ENCODE assay signal across 8 mouse cellular contexts in genomic region chr10:93274277-93274696, GRCm38 (mm10). TPM values are rescaled to one million over a fixed set of nuclear protein-coding genes. Genes with fewer than 3 reads are reported as not detected.
A peak's percentile ranks its signal among the peaks of the same experiment; 100 is the strongest.
DNase-seq lines count a peak whose midpoint lies in the region; ATAC-seq and TF ChIP-seq lines count a peak whose summit lies in the region.

No protein-coding gene starts in this region.

- no peaks in the 10 kb centered on the region for H3K9me3 ChIP-seq in heart, embryonic 15.5 days (replicated peaks)
- H3K9me3 ChIP-seq in CH12.LX (replicated peaks; ENCODE audit: low read length): no peaks in the 10 kb centered on the region
- no peaks in the 10 kb centered on the region for H3K9me3 ChIP-seq in hindbrain, embryonic 16.5 days (ENCODE audit: control insufficient read depth, low read length)

- intact Hi-C loops in heart, postnatal 25 days (cut with DNase I): loop anchor here (5.0 kb wide), 1 partner anchor 112 kb away; the partner anchor contains the start of gene Cdk17

- H3K4me2 ChIP-seq in heart, embryonic 15.5 days: no peak overlapping the region
- H3K4me2 ChIP-seq in CH12.LX (ENCODE audit: insufficient read depth, low read depth, poor library complexity, severe bottlenecking): peak overlapping the region; percentile 77
- no peak overlapping the region for H3K4me2 ChIP-seq in hindbrain, embryonic 16.5 days (ENCODE audit: low read length)

- 0 out of 2 replicates have a peak, but pooled peaks have one; percentile 45 for TF ChIP-seq EP300 in CH12.LX (IDR thresholded peaks at IDR 0.05; ENCODE audit: low read length)

- TF ChIP-seq RAD21 in CH12.LX (IDR thresholded peaks at IDR 0.05; ENCODE audit: low read depth, low read length): no peak

- no peaks in the 10 kb centered on the region for H3K36me3 ChIP-seq in heart, embryonic 15.5 days
- peaks cover 28 to 56% of the 10 kb centered on the region in 2 experiments for H3K36me3 ChIP-seq in CH12.LX (replicated peaks in 1 of 2; ENCODE audit: control insufficient read depth in 1 of 2, insufficient read depth in 1 of 2, low read length in 1 of 2)
- no peaks in the 10 kb centered on the region for H3K36me3 ChIP-seq in hindbrain, embryonic 16.5 days (ENCODE audit: control insufficient read depth, insufficient read depth, low read length)

- in situ Hi-C loops in CH12.LX (cut with MboI; ENCODE audit: low pct_ligation_motif_present, low pct_unique_long_range_greater_than_20kb, low sequenced_read_pairs): no loop called here

- no peak for ATAC-seq in heart, embryonic 15.5 days (replicated peaks; ENCODE audit: insufficient number of reproducible peaks, insufficient read depth, low FRiP score, low read depth)
- no peak for ATAC-seq in hindbrain, embryonic 16.5 days

- H3K27me3 ChIP-seq in heart, embryonic 15.5 days: no peaks in the 10 kb centered on the region
- no peaks in the 10 kb centered on the region for H3K27me3 ChIP-seq in CH12.LX (replicated peaks)
- H3K27me3 ChIP-seq in hindbrain, embryonic 16.5 days (replicated peaks; ENCODE audit: control insufficient read depth, insufficient read depth, low read length): no peaks in the 10 kb centered on the region

- no peak for TF ChIP-seq POLR2A in CH12.LX (IDR thresholded peaks at IDR 0.05; ENCODE audit: low read depth, low read length)

- peaks cover 61% of the 10 kb centered on the region for H3K4me1 ChIP-seq in heart, embryonic 15.5 days (replicated peaks)
- peaks cover 39 to 84% of the 10 kb centered on the region in 2 experiments for H3K4me1 ChIP-seq in CH12.LX (ENCODE audit: control insufficient read depth in 1 of 2, insufficient read depth in 2 of 2)
- peaks cover 30% of the 10 kb centered on the region for H3K4me1 ChIP-seq in hindbrain, embryonic 16.5 days (ENCODE audit: control insufficient read depth, insufficient read depth, low read depth, low read length)

- peak overlapping the region; percentile 73 for H3K27ac ChIP-seq in heart, embryonic 15.5 days
- H3K27ac ChIP-seq in CH12.LX (ENCODE audit: insufficient read depth, low read depth): peak overlapping the region; percentile 97
- no peak overlapping the region for H3K27ac ChIP-seq in hindbrain, embryonic 16.5 days (ENCODE audit: low read depth, low read length)

- H3K4me3 ChIP-seq in heart, embryonic 15.5 days: no peak overlapping the region
- no peak overlapping the region for H3K4me3 ChIP-seq in CH12.LX (replicated peaks in 1 of 3; ENCODE audit: low read depth in 2 of 3, low read length in 2 of 3, poor library complexity in 1 of 3)
- H3K4me3 ChIP-seq in hindbrain, embryonic 16.5 days (ENCODE audit: low read length): no peak overlapping the region

- dilution Hi-C loops in CH12.LX (cut with MboI; ENCODE audit: extremely low pct_ligation_motif_present, extremely low pct_unique_long_range_greater_than_20kb, low sequenced_read_pairs): no loop called here

- DNase-seq in heart, postnatal 25 days (ENCODE audit: low spot score): no peak
- DNase-seq in 416B (ENCODE audit: low read depth) (peak; percentile 61), CH12.LX (ENCODE audit: extremely low read depth) (peak; percentile 70)
- DNase-seq in urinary bladder, adult 2 months (ENCODE audit: low spot score): no peak
- DNase-seq in layer of hippocampus, adult 18-20 months (ENCODE audit: low spot score in 2 of 2): no peak
- DNase-seq in urinary bladder, postnatal 36 days (ENCODE audit: low spot score in 2 of 2): no peak

- H3K9ac ChIP-seq in heart, embryonic 15.5 days: no peak overlapping the region
- no peak overlapping the region for H3K9ac ChIP-seq in CH12.LX (ENCODE audit: insufficient read depth, low read depth)
- peak overlapping the region; percentile 16; the same call in 1 of the 2 replicates for H3K9ac ChIP-seq in hindbrain, embryonic 16.5 days (ENCODE audit: low read depth, low read length)

- H3K79me2 ChIP-seq in CH12.LX (replicated peaks; ENCODE audit: control insufficient read depth, extremely low read depth, insufficient read depth, poor library complexity, severe bottlenecking): peaks cover 7% of the 10 kb centered on the region

- WGBS in heart, embryonic 15.5 days: 47% methylated on average over 2 of the region's 2 CpGs
- 64% methylated on average over 2 of the region's 2 CpGs for WGBS in hindbrain, embryonic 16.5 days

- no peak for TF ChIP-seq CTCF in CH12.LX (conservative IDR thresholded peaks at IDR 0.05 in 1 of 2, IDR thresholded peaks at IDR 0.05 in 1 of 2; ENCODE audit: low read depth in 2 of 2, low read length in 2 of 2)

TF ChIP-seq in CH12.LX, 34 proteins besides CTCF, POLR2A, EP300 and RAD21:
- TF ChIP-seq ZKSCAN1 (IDR thresholded peaks at IDR 0.05; ENCODE audit: borderline replicate concordance, low read depth, low read length) (no peak), CHD2 (IDR thresholded peaks at IDR 0.05; ENCODE audit: low read length) (no peak; the same call in 1 of the 2 replicates), ZMIZ1 (IDR thresholded peaks at IDR 0.05; ENCODE audit: low read depth, low read length) (no peak), POLR2AphosphoS2 (IDR thresholded peaks at IDR 0.05; ENCODE audit: low read depth, low read length) (no peak), ELF1 (IDR thresholded peaks at IDR 0.05; ENCODE audit: low read depth, low read length) (0 out of 2 replicates have a peak, but pooled peaks have one; percentile 10), UBTF (IDR thresholded peaks at IDR 0.05; ENCODE audit: low read depth, low read length) (0 out of 2 replicates have a peak, but pooled peaks have one; percentile 17), SIN3A (IDR thresholded peaks at IDR 0.05; ENCODE audit: low read length) (no peak), ZC3H11A (IDR thresholded peaks at IDR 0.05; ENCODE audit: low read depth, low read length) (no peak), CHD1 (IDR thresholded peaks at IDR 0.05; ENCODE audit: low read depth, low read length) (no peak), TBP (conservative IDR thresholded peaks at IDR 0.05; ENCODE audit: low read depth, low read length) (0 out of 2 replicates have a peak, but pooled peaks have one; percentile 27), ZNF384 (IDR thresholded peaks at IDR 0.05; ENCODE audit: low read depth, low read length) (peak; percentile 92), TCF12 (IDR thresholded peaks at IDR 0.05; ENCODE audit: low read depth, low read length) (peak; percentile 52; the same call in 1 of the 2 replicates), MEF2A (IDR thresholded peaks at IDR 0.05; ENCODE audit: borderline replicate concordance, low read depth, low read length) (0 out of 2 replicates have a peak, but pooled peaks have one; percentile 29), E2F4 (IDR thresholded peaks at IDR 0.05; ENCODE audit: insufficient replicate concordance, low read depth, low read length) (no peak), USF2 (conservative IDR thresholded peaks at IDR 0.05; ENCODE audit: low read depth, low read length) (no peak), BHLHE40 (IDR thresholded peaks at IDR 0.05; ENCODE audit: low read depth, low read length) (no peak), KAT2A (IDR thresholded peaks at IDR 0.05; ENCODE audit: insufficient replicate concordance, low read length) (no peak), JUND (conservative IDR thresholded peaks at IDR 0.05; ENCODE audit: low read depth, low read length) (no peak), PAX5 (IDR thresholded peaks at IDR 0.05; ENCODE audit: low read length) (no peak), ETS1 (conservative IDR thresholded peaks at IDR 0.05; ENCODE audit: low read depth, low read length) (peak; percentile 35; the same call in 1 of the 2 replicates), NELFE (IDR thresholded peaks at IDR 0.05; ENCODE audit: low read depth, low read length) (no peak), JUN (IDR thresholded peaks at IDR 0.05; ENCODE audit: insufficient read depth, low read depth, low read length) (no peak), IRF4 (IDR thresholded peaks at IDR 0.05; ENCODE audit: low read depth, low read length) (no peak), MAFK (IDR thresholded peaks at IDR 0.05; ENCODE audit: insufficient replicate concordance, low read length) (no peak)

RNA-seq across cellular contexts. Expression of gene Elk3, which starts 36.6 kb away (rescaled TPM):
- 31.7 and 33.5 TPM in 2 replicates for polyA plus RNA-seq in heart, embryonic 15.5 days (2015; fragmentation: Nextera tagmentation; extraction: Ambion mirVana)
- 10 to 100 TPM; 45.1 to 48.7 TPM for total RNA-seq in heart, postnatal 25 days (2021)
- total RNA-seq in CH12.LX (2012; rRNA removed): 22.3 and 25.8 TPM in 2 replicates
- total RNA-seq in CH12.LX (2014; rRNA removed): 20.1 and 25.3 TPM in 2 replicates
- 35.6 and 37.0 TPM in 2 replicates for polyA plus RNA-seq in CH12.LX (2012; ENCODE audit: insufficient read length, low read depth)
- polyA plus RNA-seq in hindbrain, embryonic 16.5 days (2015; fragmentation: Nextera tagmentation; extraction: Ambion mirVana): 4.1 and 8.8 TPM in 2 replicates
- 21.6 and 22.7 TPM in 2 replicates for polyA plus RNA-seq in urinary bladder, adult 2 months (2012; rRNA removed)
- 1 to 10 TPM; 6.6 to 8.4 TPM for total RNA-seq in layer of hippocampus, adult 18-20 months (2021)

Comparison
In these comparisons a context has a peak if more than half of its experiments do, and no peak if none do; other contexts are left out.
1. DNase-seq: peak in 416B (single experiment) and CH12.LX (single experiment); none in heart, postnatal 25 days (single experiment), urinary bladder, adult 2 months (single experiment), layer of hippocampus, adult 18-20 months (0 of 2) and urinary bladder, postnatal 36 days (0 of 2).